Comparison of ENCODE assay signal across 9 mouse cellular contexts in genomic region chr17:85687421-85688235, GRCm38 (mm10). TPM values are rescaled to one million over a fixed set of nuclear protein-coding genes. Genes with fewer than 3 reads are reported as not detected.
DNase-seq lines count a peak whose midpoint lies in the region; ATAC-seq and TF ChIP-seq lines count a peak whose summit lies in the region.
"Had no signal": no experiment of that assay in that cellular context is flagged by ENCODE, and none has a peak within 500 bp of the region (broad histone marks: within the 10 kb centered on the region; RNA-seq: fewer than 3 reads in every experiment).

No protein-coding gene starts in this region.

- H3K4me1 ChIP-seq in forebrain, postnatal 0 days (ENCODE audit: insufficient read depth): no peaks in the 10 kb centered on the region
- peaks cover 35% of the 10 kb centered on the region for H3K4me1 ChIP-seq in limb, embryonic 11.5 days (ENCODE audit: control insufficient read depth, insufficient read depth, low read length)

- no peak for TF ChIP-seq CTCF in forebrain, postnatal 0 days (IDR thresholded peaks at IDR 0.05; ENCODE audit: low read depth)

- H3K9ac ChIP-seq in forebrain, postnatal 0 days: no peak overlapping the region
- H3K9ac ChIP-seq in limb, embryonic 11.5 days (ENCODE audit: low read length): peak overlapping the region; percentile 68

- H3K9me3 ChIP-seq in forebrain, postnatal 0 days (ENCODE audit: low read length): 0 out of 2 replicates have a peak, but pooled peaks cover 5% of the 10 kb centered on the region
- H3K9me3 ChIP-seq in limb, embryonic 11.5 days (ENCODE audit: control insufficient read depth, low read length): no peaks in the 10 kb centered on the region

- peak overlapping the region; percentile 38 for H3K4me3 ChIP-seq in forebrain, postnatal 0 days (ENCODE audit: low read depth, low read length)
- H3K4me3 ChIP-seq in limb, embryonic 11.5 days (ENCODE audit: low read depth, low read length): peak overlapping the region; percentile 47

- WGBS in forebrain, postnatal 0 days: under 1% methylated on average over 97 of the region's 109 CpGs
- WGBS in limb, embryonic 11.5 days: under 1% methylated on average over 102 of the region's 109 CpGs

- no peak overlapping the region for H3K27ac ChIP-seq in forebrain, postnatal 0 days (ENCODE audit: low read depth, low read length)
- H3K27ac ChIP-seq in limb, embryonic 11.5 days (replicated peaks; ENCODE audit: low read depth, low read length): 0 out of 2 replicates have a peak overlapping the region, but pooled peaks have one; percentile 36

- DNase-seq in cerebellum, postnatal 25 days: peak; percentile 14 to 17
- DNase-seq in cerebellum, adult 8-10 months: no peak
- DNase-seq in adrenal gland, adult 18-20 months (ENCODE audit: low spot score in 2 of 2): peak; percentile 30 to 38
- no peak for DNase-seq in forebrain, postnatal 0 days
- DNase-seq in limb, embryonic 11.5 days (ENCODE audit: low spot score): peak; percentile 77
- DNase-seq in retina, embryonic 14.5 days (ENCODE audit: low spot score): peak; percentile 54
- DNase-seq in thymus, adult 18-20 months: no peak
- DNase-seq in adipocyte (ENCODE audit: low spot score): no peak

- peak overlapping the region; percentile 58 for H3K4me2 ChIP-seq in forebrain, postnatal 0 days (ENCODE audit: low read depth)
- peak overlapping the region; percentile 72 for H3K4me2 ChIP-seq in limb, embryonic 11.5 days (ENCODE audit: low read depth, severe bottlenecking)

- H3K27me3 ChIP-seq in forebrain, postnatal 0 days (ENCODE audit: insufficient read depth, low read length): peaks cover 78% of the 10 kb centered on the region
- H3K27me3 ChIP-seq in limb, embryonic 11.5 days (ENCODE audit: control insufficient read depth, insufficient read depth, low read length): peaks cover 80% of the 10 kb centered on the region

- peak; percentile 40; the same call in 1 of the 2 replicates for ATAC-seq in forebrain, postnatal 0 days
- ATAC-seq in limb, embryonic 11.5 days (ENCODE audit: insufficient number of reproducible peaks, low FRiP score, low TSS enrichment, low read depth): peak; percentile 4; the same call in 1 of the 2 replicates

- no peaks in the 10 kb centered on the region for H3K36me3 ChIP-seq in forebrain, postnatal 0 days (ENCODE audit: insufficient read depth)
- no peaks in the 10 kb centered on the region for H3K36me3 ChIP-seq in limb, embryonic 11.5 days (ENCODE audit: control insufficient read depth, insufficient read depth, low read length)

RNA-seq across cellular contexts. Expression of gene Six2, which starts 0.4 kb away (rescaled TPM):
- total RNA-seq in adrenal gland, adult 18-20 months (2021): not detected
- total RNA-seq in forebrain, postnatal 0 days (2014; rRNA removed): 0.92 and 1.1 TPM in 2 replicates
- polyA plus RNA-seq in forebrain, postnatal 0 days (2015; fragmentation: Nextera tagmentation; extraction: Ambion mirVana): 0.39 and 0.70 TPM in 2 replicates
- 7.8 and 8.4 TPM in 2 replicates for polyA plus RNA-seq in limb, embryonic 11.5 days (2014; fragmentation: Nextera tagmentation; extraction: Ambion mirVana)
- polyA plus RNA-seq: gonadal fat pad, adult 2 months had no signal

Comparison
In these comparisons a context has a peak if more than half of its experiments do, and no peak if none do; other contexts are left out.
1. DNase-seq: peak in cerebellum, postnatal 25 days (2 of 2), adrenal gland, adult 18-20 months (2 of 2), limb, embryonic 11.5 days (single experiment) and retina, embryonic 14.5 days (single experiment); none in cerebellum, adult 8-10 months (single experiment), forebrain, postnatal 0 days (single experiment), thymus, adult 18-20 months (0 of 2) and adipocyte (single experiment).